Mouse (Mus musculus): ENCODE measurements around the gene Pck2.

DNA sequence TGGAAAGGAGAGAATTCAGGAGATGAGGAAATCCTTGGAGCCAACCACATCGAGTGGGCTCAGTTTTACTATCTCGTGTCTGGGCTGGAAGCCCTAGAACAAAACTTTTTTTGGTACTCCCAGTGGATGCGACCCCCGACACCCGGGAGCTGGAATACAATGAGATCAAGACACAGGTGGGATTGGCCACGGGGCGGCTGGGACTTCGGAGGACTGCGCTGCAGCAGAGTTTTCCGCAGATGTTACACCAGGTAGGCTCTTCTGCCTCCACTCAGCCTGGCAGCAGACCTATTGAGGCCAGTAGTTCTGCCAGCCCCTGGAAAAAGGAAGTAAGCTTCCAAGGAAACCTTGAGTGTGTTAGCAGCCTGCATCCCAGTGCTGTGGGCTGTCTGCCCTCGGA is 23.2 kb downstream of the Pck2 start:
- TF ChIP-seq CTCF (IDR thresholded peaks at IDR 0.05; ENCODE audit: control insufficient read depth, insufficient read depth, low read length), result no peak
- TF ChIP-seq POLR2A (IDR thresholded peaks at IDR 0.05; ENCODE audit: borderline replicate concordance, control insufficient read depth, low read depth, low read length), result no peak
